Mouse (Mus musculus) neural tube, embryonic 10.5 days (tissue): Measurements from ENCODE around the gene Pla2g6.

Experiments
- DNase-seq: peaks from one replicate; pipeline ENCODE4 v3.0.0-alpha.2; 2017; ENCODE audit warnings: low spot score; ENCODE audit errors: extremely low spot score

Gene Pla2g6

GRCm38 (mm10) chr15:79277728-79278127, 50.5 kb downstream of the Pla2g6 start:
- no peak for DNase-seq

- DNase-seq = no peak
These were observed 55.2 kb downstream of the Pla2g6 start for GRCm38 (mm10) chr15:79273020-79273419.

DNA sequence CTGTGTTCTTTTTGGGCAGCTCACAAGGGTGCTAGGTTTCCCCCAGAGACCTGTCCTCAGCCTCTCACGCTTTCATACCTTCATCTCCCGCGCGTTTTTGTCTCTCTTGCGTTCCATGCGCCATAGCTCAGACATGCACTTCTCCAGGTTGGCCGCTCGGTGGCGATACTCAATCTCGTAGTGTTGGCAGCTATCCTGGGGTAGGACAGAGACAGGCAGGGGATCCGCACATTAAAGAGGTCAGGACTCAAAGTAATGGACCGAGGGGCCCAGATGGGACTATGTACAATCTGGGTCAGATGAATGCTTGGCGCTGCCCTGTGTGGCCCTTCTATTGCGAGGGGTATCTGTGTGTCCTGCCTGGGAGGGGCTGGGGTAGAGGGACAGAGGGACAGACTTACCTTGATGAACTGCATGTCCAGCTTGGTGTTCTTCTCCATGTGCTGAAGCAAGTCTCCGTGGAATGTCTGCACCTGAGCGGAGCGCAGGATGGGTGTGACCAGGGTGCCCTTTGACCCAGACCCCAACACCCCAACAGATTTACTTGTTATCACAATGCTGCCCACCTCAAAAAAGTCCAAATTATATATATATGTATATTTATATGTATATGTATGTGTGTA, 57.0 kb downstream of the Pla2g6 start:
- peak; percentile 66 for DNase-seq

- peak; percentile 66 for DNase-seq
These were observed 57.7 kb downstream of the Pla2g6 start for GRCm38 (mm10) chr15:79270317-79271123.

DNA sequence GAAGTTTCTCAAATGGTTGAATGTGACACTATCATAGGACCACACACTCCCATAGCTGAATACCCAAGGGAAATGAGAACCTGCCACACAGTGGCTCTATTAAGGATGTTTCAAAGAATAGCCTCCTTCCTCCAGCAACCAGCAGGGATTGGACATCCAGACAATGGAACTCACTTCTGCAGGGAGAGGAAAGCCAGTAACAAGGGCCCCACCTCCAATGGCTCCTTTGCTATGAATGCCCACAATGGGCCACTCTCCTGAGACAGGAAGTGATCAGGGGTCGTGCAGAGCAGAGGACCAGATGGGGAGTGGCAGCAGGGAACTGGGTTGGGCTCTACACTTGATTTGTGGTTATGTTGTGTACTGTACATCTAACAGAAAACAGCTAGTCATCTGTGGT, 59.7 kb downstream of the Pla2g6 start:
- no peak for DNase-seq

DNA sequence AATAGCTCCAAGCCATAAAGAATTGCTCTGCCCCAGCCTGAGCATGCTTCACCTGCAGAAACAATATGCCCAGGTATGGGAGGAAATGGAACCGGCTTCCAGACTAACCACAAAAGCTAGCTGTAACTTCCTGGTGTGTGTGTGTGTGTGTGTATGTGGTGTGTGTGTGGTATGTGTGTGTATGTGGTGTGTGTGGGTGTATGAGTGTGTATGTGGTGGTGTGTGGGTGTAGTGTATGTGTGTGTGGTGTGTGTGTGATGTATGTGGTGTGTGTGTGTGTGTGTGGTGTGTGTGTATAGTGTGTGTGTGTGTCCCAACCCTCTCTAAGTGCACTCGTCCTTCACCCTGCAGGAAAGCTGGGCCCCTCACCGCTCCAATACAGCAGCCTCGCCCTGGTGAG, 62.8 kb downstream of the Pla2g6 start:
- no peak for DNase-seq

DNA sequence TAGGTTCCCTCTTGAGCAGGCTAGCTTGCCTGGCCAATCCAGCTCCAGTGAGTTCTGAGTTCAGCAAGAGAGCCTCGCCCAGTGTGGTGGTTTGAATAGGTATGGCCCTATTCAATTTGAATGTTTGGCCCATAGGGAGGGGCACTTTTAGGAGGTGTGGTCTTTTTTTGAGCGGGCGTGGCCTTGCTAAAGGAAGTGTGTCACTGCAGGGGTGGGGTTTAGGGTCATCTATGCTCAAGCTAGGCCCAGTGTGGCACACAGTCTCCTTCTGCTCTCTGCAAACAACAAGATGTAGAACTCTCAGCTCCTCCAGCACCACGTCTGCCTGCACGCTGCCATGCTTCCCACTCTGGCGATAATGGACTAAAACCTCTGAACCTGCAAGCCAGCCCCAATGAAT, 64.5 kb downstream of the Pla2g6 start:
- DNase-seq = no peak

- DNase-seq = no peak
These were observed 65.3 kb downstream of the Pla2g6 start for GRCm38 (mm10) chr15:79262786-79263309.

DNA sequence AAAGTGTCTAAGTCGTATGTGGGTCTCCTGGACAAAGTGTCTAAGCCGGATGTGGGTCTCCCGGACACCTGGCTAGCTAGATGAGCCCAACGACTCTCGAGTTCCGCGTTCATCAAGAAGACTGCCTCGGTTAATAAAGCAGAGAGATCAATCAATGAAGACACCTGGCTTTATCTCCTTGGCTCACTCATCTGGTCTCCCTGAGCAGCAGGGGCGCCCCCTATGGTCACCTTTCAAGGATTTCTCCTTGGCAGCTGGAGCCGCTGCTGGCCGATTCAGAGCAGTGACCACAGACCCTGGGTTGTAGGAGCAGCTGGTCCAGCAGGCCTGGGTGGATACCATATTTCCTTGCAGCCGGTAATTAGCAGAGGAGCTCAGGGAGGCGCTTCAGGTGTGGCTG, 65.8 kb downstream of the Pla2g6 start:
- peak; percentile 53 for DNase-seq

DNA sequence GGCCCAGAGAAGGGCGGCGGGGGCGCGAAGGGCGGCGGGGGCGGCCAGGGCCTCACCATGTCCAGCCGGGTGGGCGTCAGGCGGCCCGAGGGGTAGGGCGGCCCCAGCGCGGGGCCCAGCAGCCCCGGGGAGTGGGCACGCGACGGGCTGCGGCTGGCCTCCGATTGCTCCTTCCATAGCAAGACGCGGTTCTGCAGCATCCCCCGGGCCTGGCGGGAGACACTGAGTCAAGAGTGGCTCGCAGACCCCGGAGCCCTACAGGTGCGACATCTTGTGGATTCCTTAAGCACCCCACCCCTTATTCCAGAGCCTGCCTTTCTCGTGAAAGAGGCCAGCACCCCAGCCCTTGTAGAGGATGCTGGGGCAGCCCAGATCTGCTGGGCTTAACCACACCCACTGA, 66.4 kb downstream of the Pla2g6 start:
- peak; percentile 51 for DNase-seq

DNA sequence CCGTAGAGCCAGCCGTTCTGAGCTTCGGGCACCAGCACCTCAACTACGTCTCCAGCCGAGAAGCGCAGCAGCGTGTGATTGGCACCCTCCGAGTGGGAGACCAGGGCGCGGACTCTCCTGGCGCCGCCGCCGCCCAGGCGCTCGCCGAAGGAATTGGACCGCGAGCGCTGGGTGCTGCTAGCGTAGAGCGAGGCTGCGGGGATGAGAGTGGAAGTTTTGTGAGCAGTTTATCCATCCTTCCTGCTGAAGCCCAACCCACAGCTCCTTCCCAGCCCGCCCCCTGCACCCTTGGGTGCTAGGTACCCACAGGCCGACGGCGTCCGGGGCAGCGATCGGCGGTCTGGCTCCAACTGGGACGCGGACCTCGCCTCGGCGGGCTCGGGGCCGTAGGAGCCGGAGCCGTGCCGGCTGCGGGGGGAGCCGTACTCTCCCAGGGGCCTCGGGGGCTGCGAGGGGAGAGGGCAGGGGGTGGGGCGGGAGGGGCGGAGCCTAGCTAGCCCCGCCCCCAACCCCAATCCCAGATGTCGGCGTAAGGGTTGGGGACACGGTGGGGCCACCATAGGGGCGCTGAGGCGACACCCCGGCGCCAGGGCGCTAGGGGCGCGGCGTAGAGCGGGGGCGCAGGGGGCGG, 67.0 kb downstream of the Pla2g6 start:
- DNase-seq = peak; percentile 59

GRCm38 (mm10) chr15:79258521-79258920, 69.7 kb downstream of the Pla2g6 start:
- no peak for DNase-seq

DNA sequence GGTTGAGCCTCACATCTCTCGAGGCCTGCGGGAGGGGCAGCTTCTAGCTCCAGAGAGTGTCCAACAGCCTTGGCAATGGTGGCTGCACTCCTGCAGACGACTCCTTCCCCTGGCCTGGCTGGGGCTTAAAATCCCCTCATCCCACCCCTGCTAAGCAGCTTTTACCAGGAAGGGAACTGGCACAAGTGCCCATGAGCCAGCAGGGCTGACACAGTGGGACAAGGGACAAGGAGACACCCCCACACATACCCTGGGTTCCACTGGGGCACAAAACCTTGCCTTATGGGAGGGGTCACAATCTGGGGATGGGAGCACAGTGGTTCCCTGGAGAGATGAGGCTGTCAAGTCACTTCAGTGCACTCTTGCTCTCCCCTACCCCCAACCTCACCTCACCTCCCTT, 73.5 kb downstream of the Pla2g6 start, which contains the start of gene Slc16a8:
Gene Slc16a8, minus strand, starts transcription at position 101 of the 400 bp plus-strand sequence.
- DNase-seq = no peak

DNA sequence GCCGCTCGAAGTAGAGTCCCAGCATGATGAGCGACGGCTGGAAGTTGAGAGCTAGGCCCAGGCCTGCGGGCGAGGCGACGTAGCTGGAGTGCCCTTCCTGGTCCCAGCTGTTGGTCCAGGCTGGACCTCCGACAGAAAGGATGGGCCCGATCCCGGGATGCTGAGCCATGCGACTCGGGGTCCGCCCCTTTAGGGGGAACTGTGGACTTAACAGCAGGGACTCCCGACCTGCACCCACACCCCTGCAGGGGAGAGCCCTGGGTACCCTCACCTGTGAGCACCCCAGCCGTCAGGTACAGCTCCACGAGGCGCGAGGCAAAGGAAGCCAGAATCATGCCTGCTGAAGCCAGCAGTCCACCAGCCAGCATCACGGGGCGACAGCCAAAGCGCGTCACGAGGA, 75.6 kb downstream of the Pla2g6 start:
- no peak for DNase-seq

GRCm38 (mm10) chr15:79251781-79252491, 76.3 kb downstream of the Pla2g6 start:
- DNase-seq = no peak

- no peak for DNase-seq
These were observed 77.0 kb downstream of the Pla2g6 start for GRCm38 (mm10) chr15:79251168-79251567.

GRCm38 (mm10) chr15:79250236-79250635, 78.0 kb downstream of the Pla2g6 start:
- DNase-seq = no peak

- no peak for DNase-seq
These were observed 82.9 kb downstream of the Pla2g6 start for GRCm38 (mm10) chr15:79245321-79245720.

DNA sequence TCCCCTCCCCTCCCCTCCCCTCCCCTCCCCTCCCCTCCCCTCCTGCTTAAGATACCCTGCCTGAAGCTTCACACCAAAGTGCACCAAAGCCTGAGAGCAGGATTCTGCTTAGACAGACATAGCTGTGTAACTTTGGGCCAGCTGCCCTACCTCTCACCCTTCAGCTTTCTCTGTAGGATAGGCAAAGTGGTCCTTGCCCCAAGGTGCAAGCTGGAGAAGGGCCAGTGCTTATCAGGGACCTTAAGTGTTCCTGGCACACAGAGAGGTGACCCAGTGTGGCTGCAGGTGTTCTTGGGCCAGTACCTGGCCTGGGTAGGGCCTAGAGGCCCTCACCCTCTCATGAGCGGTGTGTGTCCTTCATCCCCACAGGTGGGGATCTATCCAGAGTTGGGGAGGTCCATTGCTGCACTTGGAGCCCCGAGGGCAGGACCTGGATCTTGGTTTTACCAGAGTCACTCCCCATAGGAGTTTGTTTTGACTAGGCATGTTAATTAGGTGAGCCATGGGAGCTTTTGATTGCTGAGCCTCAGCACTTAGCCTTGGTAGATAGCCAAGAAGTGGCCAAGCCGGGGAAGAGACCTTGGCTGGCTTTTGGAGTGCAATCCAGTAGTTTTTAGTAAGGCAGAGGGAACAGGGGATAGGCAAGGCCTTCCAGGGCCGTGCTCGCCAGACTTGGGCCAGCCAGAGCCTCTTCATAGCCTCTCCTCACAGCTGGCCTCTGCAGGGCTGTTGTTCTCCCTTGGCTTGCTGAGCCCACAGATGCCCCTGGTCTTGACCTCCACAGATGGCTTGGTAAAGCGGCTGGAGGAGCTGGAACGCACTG, 83.9 kb downstream of the Pla2g6 start:
- DNase-seq = no peak

DNA sequence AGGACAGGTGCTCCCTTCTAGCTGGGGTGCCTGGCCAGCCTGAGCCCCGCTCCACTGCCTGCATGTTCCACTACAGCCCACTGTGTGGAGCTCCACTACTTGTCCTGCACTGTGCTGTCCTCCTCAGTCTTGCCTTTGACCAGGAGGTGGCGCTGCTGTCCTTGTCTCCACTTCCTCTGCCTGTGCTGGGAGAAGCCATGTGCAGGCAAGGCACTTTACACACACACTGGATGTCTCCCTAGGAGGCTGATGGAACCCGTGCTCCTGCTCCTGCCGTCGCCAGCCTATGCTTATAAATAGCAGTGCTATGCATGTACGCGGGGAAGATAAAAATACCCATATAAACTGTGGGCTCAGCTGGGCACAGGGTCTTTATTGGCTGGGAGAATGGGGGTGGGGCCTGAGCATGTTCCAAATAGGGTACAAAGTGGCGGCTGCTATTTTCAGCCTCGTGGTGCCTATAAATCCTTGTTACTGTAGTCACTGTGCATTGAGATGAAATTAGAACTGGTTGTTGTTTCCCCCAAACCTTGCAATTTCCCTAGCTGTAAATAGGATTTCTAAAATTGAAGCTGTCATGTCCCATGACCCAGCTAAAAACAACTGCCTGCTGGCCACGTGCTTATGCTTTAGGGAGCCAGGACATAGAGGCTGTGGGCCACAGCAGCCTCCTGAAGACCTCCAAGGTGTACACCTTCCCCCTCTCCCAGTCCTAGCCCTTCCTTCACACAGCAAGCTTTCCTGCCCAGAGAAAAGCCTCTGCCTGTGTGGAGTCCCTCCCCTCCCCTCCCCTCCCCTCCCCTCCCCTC, 84.8 kb downstream of the Pla2g6 start:
- DNase-seq = peak; percentile 99
